Mouse (Mus musculus) megakaryocyte, adult 5-6 weeks (primary cell): ENCODE measurements around the gene Bgn. TPM values are rescaled to one million over a fixed set of nuclear protein-coding genes. Genes with fewer than 3 reads are reported as not detected.

Experiments used
- total RNA-seq, 2 experiments: library from RNA; stranded (forward) in 1 of 2; stranded (reverse) in 1 of 2; fragments of 153-499, 151-499 nt in 1 of 2; fragments of 221-1000, 200-1000 nt in 1 of 2; gene quantifications; 2 replicates each; pipeline versions ENCODE4 v1.2.3 to v1.2.4; 2015 to 2017

Bgn gene
- total RNA-seq, 2 experiments from 2014 or later, result 0.48 to 7.7 TPM

Other genes starting within 250 kb of the Bgn start
- 2.3 and 2.8 TPM in 2 replicates for gene Xlr4c, start 240.5 kb upstream of the Bgn start, total RNA-seq (2015)
- 6.5 and 9.3 TPM in 2 replicates for gene Xlr4c, start 240.5 kb upstream of the Bgn start, total RNA-seq (2017)
- not detected in 2 replicates for gene Xlr3c, start 218.2 kb upstream of the Bgn start, total RNA-seq (2015)
- 0.07 TPM in 1 of 2 replicates, not detected in the other for gene Xlr3c, start 218.2 kb upstream of the Bgn start, total RNA-seq (2017)
- gene Xlr5a, start 190.6 kb upstream of the Bgn start, total RNA-seq (2015), result not detected in 2 replicates
- not detected in 2 replicates for gene Xlr5a, start 190.6 kb upstream of the Bgn start, total RNA-seq (2017)
- not detected in 2 replicates for gene Xlr5c, start 190.6 kb upstream of the Bgn start, total RNA-seq (2015)
- gene Xlr5c, start 190.6 kb upstream of the Bgn start, total RNA-seq (2017), result not detected in 2 replicates
- gene Gm45015, start 146.8 kb upstream of the Bgn start, total RNA-seq (2015), result not detected in 2 replicates
- not detected in 2 replicates for gene Gm45015, start 146.8 kb upstream of the Bgn start, total RNA-seq (2017)
- gene Zfp275, start 141.0 kb upstream of the Bgn start, total RNA-seq (2015), result 5.3 and 6.8 TPM in 2 replicates
- 3.5 and 4.3 TPM in 2 replicates for gene Zfp275, start 141.0 kb upstream of the Bgn start, total RNA-seq (2017)
- gene Gm18336, start 84.9 kb upstream of the Bgn start, total RNA-seq (2015), result not detected in 2 replicates
- not detected in 2 replicates for gene Gm18336, start 84.9 kb upstream of the Bgn start, total RNA-seq (2017)
- not detected in 2 replicates for gene Zfp92, start 72.5 kb upstream of the Bgn start, total RNA-seq (2015)
- gene Zfp92, start 72.5 kb upstream of the Bgn start, total RNA-seq (2017), result not detected in 2 replicates
- not detected in 2 replicates for gene Trex2, start 48.3 kb upstream of the Bgn start, total RNA-seq (2015)
- not detected in 2 replicates for gene Trex2, start 48.3 kb upstream of the Bgn start, total RNA-seq (2017)
- gene Haus7, start 24.6 kb upstream of the Bgn start, total RNA-seq (2015), result 15.7 and 19.7 TPM in 2 replicates
- 21.9 and 24.8 TPM in 2 replicates for gene Haus7, start 24.6 kb upstream of the Bgn start, total RNA-seq (2017)
- not detected in 2 replicates for gene Atp2b3, start 19.5 kb downstream of the Bgn start, total RNA-seq (2015)
- not detected in 2 replicates for gene Atp2b3, start 19.5 kb downstream of the Bgn start, total RNA-seq (2017)
- gene Dusp9, start 155.8 kb downstream of the Bgn start, total RNA-seq (2015), result 0.11 and 0.13 TPM in 2 replicates
- gene Dusp9, start 155.8 kb downstream of the Bgn start, total RNA-seq (2017), result 0.16 TPM in 1 of 2 replicates, not detected in the other
- gene Pnck, start 176.5 kb downstream of the Bgn start, total RNA-seq (2015), result 0.59 TPM in 1 of 2 replicates, not detected in the other
- gene Pnck, start 176.5 kb downstream of the Bgn start, total RNA-seq (2017), result not detected in 2 replicates
- gene Slc6a8, start 189.5 kb downstream of the Bgn start, total RNA-seq (2015), result not detected in 2 replicates
- 1.1 TPM in 1 of 2 replicates, not detected in the other for gene Slc6a8, start 189.5 kb downstream of the Bgn start, total RNA-seq (2017)
- gene Bcap31, start 232.6 kb downstream of the Bgn start, total RNA-seq (2015), result 211 and 214 TPM in 2 replicates
- gene Bcap31, start 232.6 kb downstream of the Bgn start, total RNA-seq (2017), result 157 and 173 TPM in 2 replicates
- 80.0 and 82.4 TPM in 2 replicates for gene Abcd1, start 233.0 kb downstream of the Bgn start, total RNA-seq (2015)
- 32.7 and 35.7 TPM in 2 replicates for gene Abcd1, start 233.0 kb downstream of the Bgn start, total RNA-seq (2017)